Mouse (Mus musculus) kidney, postnatal 36 days (tissue): Measurements from ENCODE around the gene Dlx3.

Experiments
- DNase-seq, 2 experiments: peaks; one replicate each; pipeline ENCODE4 v3.0.0; 2021 to 2022; ENCODE audit warnings: mixed read lengths in 2 of 2

Dlx3 gene

GRCm38 (mm10) chr11:95088857-95089779 is 30.8 kb upstream of the Dlx3 start:
- peak; percentile 85 to 89 for DNase-seq

GRCm38 (mm10) chr11:95093077-95093476 is 26.8 kb upstream of the Dlx3 start:
- DNase-seq: no peak

- DNase-seq: peak in 1 of 2 experiments; percentile 38
These were observed 24.3 kb upstream of the Dlx3 start for GRCm38 (mm10) chr11:95095596-95095995.

DNA sequence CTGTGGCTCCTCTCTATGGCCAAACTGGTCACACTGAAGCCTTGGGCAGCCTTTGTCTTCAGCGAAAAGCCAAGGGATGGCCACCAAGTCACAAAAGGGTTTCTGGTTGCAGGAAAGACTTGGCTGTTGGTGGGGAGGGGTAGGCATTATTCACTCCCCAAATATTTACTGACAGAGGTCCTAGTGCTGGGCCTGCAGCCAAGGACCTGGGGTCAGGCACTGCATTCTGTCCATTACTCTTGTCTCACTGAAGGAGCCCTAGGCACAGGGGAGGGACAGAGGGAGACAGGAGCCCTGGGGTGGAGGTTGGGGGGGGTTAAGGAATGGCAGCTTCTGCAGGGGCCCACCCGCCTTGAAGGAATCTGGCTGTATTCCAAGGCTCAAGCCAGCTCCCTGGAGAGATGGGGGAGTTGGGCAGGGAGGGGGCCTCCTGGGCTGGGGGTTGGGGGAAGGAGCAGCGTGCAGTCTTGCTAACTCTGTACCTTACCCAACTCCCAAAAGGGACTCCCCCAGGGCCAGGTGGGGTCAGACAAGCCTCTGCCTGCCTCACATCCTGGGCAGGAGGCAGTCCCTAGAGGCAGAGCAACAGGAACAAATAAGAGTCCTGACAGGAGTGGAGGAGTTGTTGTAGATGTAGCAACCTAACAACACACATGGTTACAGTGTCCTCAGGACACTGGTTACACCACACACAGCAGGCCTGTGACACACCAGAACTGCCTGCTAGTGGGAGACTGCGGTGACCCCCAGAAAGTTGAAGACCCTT is 23.1 kb upstream of the Dlx3 start:
- peak in 1 of 2 experiments; percentile 49 for DNase-seq

- no peak for DNase-seq
These were observed 22.0 kb upstream of the Dlx3 start for GRCm38 (mm10) chr11:95097889-95098288.

GRCm38 (mm10) chr11:95098346-95099095 is 21.4 kb upstream of the Dlx3 start:
- DNase-seq: no peak

GRCm38 (mm10) chr11:95100393-95100792 is 19.5 kb upstream of the Dlx3 start:
- no peak for DNase-seq

GRCm38 (mm10) chr11:95101071-95101788 is 18.7 kb upstream of the Dlx3 start:
- DNase-seq: peak in 1 of 2 experiments; percentile 29

DNA sequence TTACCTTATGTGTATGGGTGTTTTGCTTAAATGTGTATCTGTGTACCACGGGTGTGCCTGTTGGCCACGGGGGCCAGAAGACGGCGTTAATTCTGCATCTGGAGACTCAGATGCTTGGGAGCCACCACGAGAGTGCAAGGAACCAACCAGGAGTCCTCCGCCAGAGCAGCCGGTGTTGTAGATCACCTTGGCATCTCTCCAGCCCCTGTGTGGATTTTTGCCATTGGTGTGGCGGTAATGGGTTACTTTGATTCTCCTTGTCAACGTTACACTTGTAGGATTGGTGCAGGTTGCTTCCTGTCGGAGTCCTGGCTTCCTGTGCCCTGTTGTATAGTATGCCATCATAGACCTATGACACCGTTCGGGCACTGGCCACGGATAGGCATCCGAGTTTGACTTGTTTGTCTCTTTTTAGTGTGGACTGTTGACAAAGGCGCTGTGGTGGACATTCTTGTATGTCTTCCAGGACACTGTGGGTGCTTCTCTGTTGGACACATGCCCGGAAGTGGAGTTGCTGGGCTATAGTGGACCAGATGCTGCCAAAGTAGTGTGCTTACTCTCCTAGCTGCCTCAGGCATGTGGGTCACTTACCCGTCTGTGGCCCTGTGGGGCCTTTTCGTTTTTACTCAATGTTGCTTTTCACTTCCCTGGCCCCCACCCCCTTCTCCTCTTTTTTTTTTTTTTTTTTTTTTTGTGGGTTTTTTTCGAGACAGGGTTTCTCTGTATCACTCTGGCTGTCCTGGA is 17.6 kb upstream of the Dlx3 start:
- peak; percentile 48 to 66 for DNase-seq

DNA sequence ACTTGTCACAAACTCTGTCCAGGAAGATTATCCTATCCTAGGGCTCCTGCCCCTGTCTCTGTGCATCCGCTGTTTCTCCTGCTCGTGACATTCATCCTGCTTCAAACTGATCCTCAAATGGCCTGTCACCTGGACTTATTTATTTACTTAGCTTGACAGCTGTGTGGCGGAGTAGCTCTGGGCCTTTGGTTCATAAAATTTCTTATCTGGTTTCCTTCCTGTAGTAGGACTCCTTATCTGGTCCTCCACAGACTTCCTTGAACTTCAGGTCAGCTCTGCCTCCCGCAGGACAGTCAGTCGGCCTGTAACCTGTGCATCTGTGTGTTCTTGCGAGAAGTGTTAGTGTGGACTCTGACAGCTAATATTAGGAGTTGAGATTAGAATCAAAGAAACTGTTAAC is 15.7 kb upstream of the Dlx3 start:
- peak; percentile 35 to 64 for DNase-seq

DNA sequence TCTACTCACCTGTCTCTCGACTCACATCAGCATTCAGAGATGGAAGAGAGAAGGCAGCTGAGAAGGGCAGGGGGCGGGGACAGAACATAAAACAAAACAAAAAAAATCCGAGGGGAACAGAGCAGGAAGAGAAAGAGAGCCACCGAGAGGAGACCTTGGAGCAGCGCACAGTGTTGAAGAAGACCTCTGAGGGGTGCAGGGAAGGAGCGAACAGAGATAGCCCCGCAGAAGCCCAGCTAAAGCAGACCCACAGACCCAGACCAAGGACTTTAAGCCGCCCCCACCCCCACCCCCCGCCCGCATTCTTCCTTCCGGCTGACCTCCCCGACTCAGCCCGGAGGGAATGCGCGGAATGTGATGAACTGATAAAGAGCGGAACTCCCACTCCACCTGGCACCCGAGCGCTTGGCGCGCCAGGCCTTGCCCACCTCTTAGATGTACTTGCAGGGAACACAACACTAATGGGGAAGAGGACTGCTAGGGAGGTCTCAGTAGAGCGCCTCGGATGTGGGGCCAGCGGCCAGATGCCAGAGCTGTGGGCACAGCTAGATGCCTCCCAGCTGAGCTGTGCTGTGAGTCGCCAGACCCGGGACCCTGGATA is 14.5 kb upstream of the Dlx3 start:
- DNase-seq: peak in 1 of 2 experiments; percentile 48

- DNase-seq: peak; percentile 79 to 91
These were observed 13.3 kb upstream of the Dlx3 start for GRCm38 (mm10) chr11:95106440-95107236.

GRCm38 (mm10) chr11:95109000-95109399 is 10.9 kb upstream of the Dlx3 start:
- DNase-seq: no peak

DNA sequence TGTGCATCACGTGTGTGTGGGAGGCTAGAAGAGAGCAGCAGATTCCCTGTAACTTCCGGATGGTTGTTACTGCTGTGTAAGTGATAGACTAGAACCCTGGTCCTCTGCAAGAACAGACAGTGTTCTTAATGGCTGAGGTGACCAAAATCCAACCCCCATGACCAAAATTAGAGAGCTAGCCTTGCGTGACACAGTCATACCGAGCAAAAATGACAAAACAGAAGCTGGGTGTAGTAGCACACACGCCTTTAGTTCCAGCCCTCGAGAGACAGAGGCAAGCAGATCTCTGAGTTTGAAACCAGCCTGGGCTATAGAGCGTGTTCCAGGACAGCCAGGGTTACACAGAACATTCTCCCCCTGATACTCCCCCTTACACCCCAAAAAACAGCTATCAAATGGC is 9.8 kb upstream of the Dlx3 start:
- DNase-seq: no peak

DNA sequence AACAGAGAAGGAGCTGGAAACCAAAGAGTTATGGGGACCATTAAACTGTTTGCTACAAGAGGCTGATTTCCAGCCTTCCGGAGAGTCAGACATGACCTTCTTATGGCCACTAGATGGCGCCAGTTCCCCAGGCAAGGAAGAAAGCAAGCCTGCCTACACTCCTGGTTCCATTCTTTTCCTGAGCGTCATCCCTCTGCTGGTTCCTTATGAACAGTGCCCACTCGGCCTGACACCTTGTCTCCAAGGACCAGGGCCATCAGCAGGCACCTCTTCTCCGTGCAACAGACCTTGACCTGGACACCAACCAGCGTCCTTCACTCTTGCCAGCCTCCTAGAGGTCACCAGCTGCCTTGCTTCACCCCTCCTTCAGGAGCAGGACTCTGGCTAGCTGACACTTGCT is 2.9 kb upstream of the Dlx3 start:
- peak; percentile 77 to 84 for DNase-seq

DNA sequence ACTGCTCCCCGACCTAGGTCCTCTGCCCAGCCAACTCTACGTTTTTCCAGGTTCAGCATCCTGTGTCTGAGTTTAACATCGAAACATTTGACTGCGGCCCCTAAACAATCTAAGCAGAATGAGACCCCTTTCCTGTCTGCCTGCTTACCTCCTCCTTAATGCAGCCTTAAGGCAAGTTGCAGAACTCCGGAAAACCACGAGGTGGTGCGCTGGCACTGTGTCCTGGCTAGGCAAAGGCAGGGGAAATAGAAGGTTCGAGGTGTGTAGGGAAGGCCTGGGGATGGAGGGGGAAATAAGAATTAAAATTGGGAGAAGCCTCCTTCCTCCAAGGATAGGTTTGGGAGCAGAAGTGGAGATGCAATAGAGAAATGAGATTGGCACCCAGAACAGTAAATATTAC is 1.4 kb upstream of the Dlx3 start:
- DNase-seq: peak; percentile 68 to 87

- no peak for DNase-seq
These were observed 708 bp downstream of the Dlx3 start for GRCm38 (mm10) chr11:95120633-95121020.

DNA sequence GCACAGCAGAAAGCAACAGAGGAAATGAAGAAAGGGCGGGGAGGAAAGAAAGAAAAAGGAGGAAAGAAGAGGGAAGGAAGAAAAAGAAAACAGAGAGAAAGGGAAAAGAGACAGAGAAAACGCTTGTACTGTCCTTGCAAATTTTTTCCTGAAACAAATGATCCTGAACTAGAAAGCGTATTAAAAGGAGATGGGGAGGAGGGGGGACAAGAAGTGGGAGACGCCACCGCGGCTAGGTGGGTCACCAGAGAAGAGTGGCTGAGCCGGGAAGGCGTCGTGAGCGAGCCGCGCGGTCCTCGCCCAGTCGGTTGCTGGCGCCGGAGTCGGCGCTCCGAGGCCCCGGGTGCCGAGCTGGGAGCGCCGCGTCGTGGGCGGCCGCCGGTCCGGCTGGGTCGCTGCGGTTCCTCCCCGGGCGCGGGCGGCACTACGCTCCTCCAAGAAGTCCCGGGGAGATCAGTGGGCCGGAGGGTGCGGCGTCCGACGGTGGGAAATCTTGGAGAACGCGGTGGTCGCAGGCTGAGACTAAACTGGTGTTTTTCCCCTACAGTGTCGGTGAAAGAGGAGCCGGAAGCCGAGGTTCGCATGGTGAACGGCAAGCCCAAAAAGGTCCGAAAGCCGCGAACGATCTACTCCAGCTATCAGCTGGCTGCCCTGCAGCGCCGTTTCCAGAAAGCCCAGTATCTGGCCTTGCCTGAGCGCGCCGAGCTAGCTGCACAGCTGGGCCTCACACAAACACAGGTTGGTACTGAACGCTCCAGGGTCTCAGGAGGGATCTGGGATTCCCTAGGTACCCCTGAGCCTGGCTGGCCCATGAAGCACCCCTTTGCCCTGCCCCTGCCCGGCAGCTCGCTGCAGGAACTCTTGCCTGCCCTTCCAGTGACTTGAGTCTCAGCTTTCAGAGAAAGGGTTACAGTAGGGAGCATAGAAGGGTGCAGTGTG is 1.5 kb downstream of the Dlx3 start:
- peak in 1 of 2 experiments; percentile 34 for DNase-seq

- DNase-seq: no peak
These were observed 2.2 kb downstream of the Dlx3 start for GRCm38 (mm10) chr11:95122100-95122489.
